In the genomic region with DNA sequence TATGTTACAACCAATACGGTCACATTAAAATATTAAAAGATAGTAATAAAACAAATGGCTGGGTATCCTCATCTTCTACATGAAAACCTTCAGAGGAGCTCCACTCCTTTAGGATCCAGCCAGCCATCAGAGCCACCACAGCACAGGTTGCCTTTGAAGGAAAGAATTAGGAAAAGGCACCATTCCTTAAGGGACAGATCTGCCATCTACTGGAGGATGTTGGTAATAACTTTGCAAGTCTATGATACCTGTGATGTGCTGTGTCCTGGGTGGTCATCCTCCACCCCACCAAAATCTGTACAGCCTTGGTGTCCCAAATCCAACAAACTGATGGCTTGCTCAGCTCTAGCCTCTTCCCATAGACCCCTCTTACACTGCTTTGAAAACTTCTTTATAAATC, we compare ENCODE assay signal across 8 mouse cellular contexts.
DNase-seq lines count a peak whose midpoint lies in the region; ATAC-seq and TF ChIP-seq lines count a peak whose summit lies in the region.

No protein-coding gene starts in this region.

- no peaks in the 10 kb centered on the region for H3K9me3 ChIP-seq in liver, postnatal 0 days (ENCODE audit: low read length)
- H3K9me3 ChIP-seq in liver, embryonic 11.5 days (ENCODE audit: control insufficient read depth, low read length), result no peaks in the 10 kb centered on the region
- H3K9me3 ChIP-seq in embryonic facial prominence, embryonic 14.5 days (ENCODE audit: control insufficient read depth, low read length), result no peaks in the 10 kb centered on the region
- H3K9me3 ChIP-seq in midbrain, embryonic 14.5 days (ENCODE audit: control insufficient read depth, low read length), result no peaks in the 10 kb centered on the region

- H3K27me3 ChIP-seq in liver, postnatal 0 days (ENCODE audit: insufficient read depth, low read length), result no peaks in the 10 kb centered on the region
- H3K27me3 ChIP-seq in liver, embryonic 11.5 days (replicated peaks; ENCODE audit: control insufficient read depth, insufficient read depth, low read length), result no peaks in the 10 kb centered on the region
- H3K27me3 ChIP-seq in embryonic facial prominence, embryonic 14.5 days (replicated peaks; ENCODE audit: control insufficient read depth, insufficient read depth, low read length), result no peaks in the 10 kb centered on the region
- H3K27me3 ChIP-seq in midbrain, embryonic 14.5 days (ENCODE audit: control insufficient read depth, insufficient read depth, low read length), result peaks cover 4% of the 10 kb centered on the region; the same call in 1 of the 2 replicates

- TF ChIP-seq EP300 in liver, postnatal 0 days (IDR thresholded peaks at IDR 0.05; ENCODE audit: low read depth), result no peak

- H3K27ac ChIP-seq in liver, postnatal 0 days (ENCODE audit: low read depth), result no peak overlapping the region
- no peak overlapping the region for H3K27ac ChIP-seq in liver, embryonic 11.5 days (ENCODE audit: low read depth, low read length)
- H3K27ac ChIP-seq in embryonic facial prominence, embryonic 14.5 days (replicated peaks; ENCODE audit: low read depth, low read length), result no peak overlapping the region
- no peak overlapping the region for H3K27ac ChIP-seq in midbrain, embryonic 14.5 days (replicated peaks; ENCODE audit: low read depth, low read length)

- peak; percentile 49 to 76 for DNase-seq in cerebellum, postnatal 10 days
- DNase-seq in cerebellum, adult 11-12 months, result no peak
- DNase-seq in liver, postnatal 0 days, result no peak
- DNase-seq in liver, embryonic 11.5 days (ENCODE audit: low spot score), result no peak
- peak; percentile 21 for DNase-seq in embryonic facial prominence, embryonic 14.5 days (ENCODE audit: low spot score)
- peak; percentile 80 for DNase-seq in midbrain, embryonic 14.5 days
- DNase-seq in gastrocnemius, postnatal 14 days, result no peak
- no peak for DNase-seq in heart, postnatal 36 days

- 59% methylated on average over 1 of the region's 1 CpGs for WGBS in liver, postnatal 0 days (ENCODE audit: insufficient replicate concordance)
- 70% methylated on average over 1 of the region's 1 CpGs for WGBS in liver, embryonic 11.5 days
- WGBS in embryonic facial prominence, embryonic 14.5 days, result 74% methylated on average over 1 of the region's 1 CpGs
- 76% methylated on average over 1 of the region's 1 CpGs for WGBS in midbrain, embryonic 14.5 days

- no peak overlapping the region for H3K4me2 ChIP-seq in liver, postnatal 0 days (ENCODE audit: low read depth, low read length)
- no peak overlapping the region for H3K4me2 ChIP-seq in liver, embryonic 11.5 days
- no peak overlapping the region for H3K4me2 ChIP-seq in embryonic facial prominence, embryonic 14.5 days (ENCODE audit: low read depth, low read length)
- H3K4me2 ChIP-seq in midbrain, embryonic 14.5 days (ENCODE audit: low read length), result no peak overlapping the region

- ATAC-seq in liver, postnatal 0 days, result no peak
- ATAC-seq in liver, embryonic 11.5 days (replicated peaks; ENCODE audit: low FRiP score), result no peak
- no peak for ATAC-seq in embryonic facial prominence, embryonic 14.5 days (ENCODE audit: low read depth)
- peak; percentile 43 for ATAC-seq in midbrain, embryonic 14.5 days (ENCODE audit: low FRiP score, low TSS enrichment)

- peak; percentile 39 for TF ChIP-seq CTCF in liver, postnatal 0 days (IDR thresholded peaks at IDR 0.05; ENCODE audit: low read depth)

- intact Hi-C loops in gastrocnemius, postnatal 14 days (cut with DNase I; ENCODE audit: low total_unique reads), result no loop called here
- intact Hi-C loops in heart, postnatal 36 days (cut with DNase I), result loop anchor here (5.0 kb wide), 1 partner anchor 139 kb away; no protein-coding TSS in a partner anchor

- no peak overlapping the region for H3K4me3 ChIP-seq in liver, postnatal 0 days (ENCODE audit: low read depth, low read length)
- H3K4me3 ChIP-seq in liver, embryonic 11.5 days (ENCODE audit: low read depth, low read length), result no peak overlapping the region
- no peak overlapping the region for H3K4me3 ChIP-seq in embryonic facial prominence, embryonic 14.5 days (ENCODE audit: low read depth, low read length)
- no peak overlapping the region for H3K4me3 ChIP-seq in midbrain, embryonic 14.5 days (replicated peaks; ENCODE audit: low read depth, low read length)

- no peaks in the 10 kb centered on the region for H3K36me3 ChIP-seq in liver, postnatal 0 days (replicated peaks; ENCODE audit: insufficient read depth, low read length)
- H3K36me3 ChIP-seq in liver, embryonic 11.5 days (ENCODE audit: control insufficient read depth, insufficient read depth, low read length), result no peaks in the 10 kb centered on the region
- H3K36me3 ChIP-seq in embryonic facial prominence, embryonic 14.5 days (ENCODE audit: control insufficient read depth, insufficient read depth, low read length), result no peaks in the 10 kb centered on the region
- no peaks in the 10 kb centered on the region for H3K36me3 ChIP-seq in midbrain, embryonic 14.5 days (ENCODE audit: control insufficient read depth, insufficient read depth, low read length)

- no peaks in the 10 kb centered on the region for H3K4me1 ChIP-seq in liver, postnatal 0 days (ENCODE audit: insufficient read depth)
- no peaks in the 10 kb centered on the region for H3K4me1 ChIP-seq in liver, embryonic 11.5 days (replicated peaks; ENCODE audit: control insufficient read depth, insufficient read depth, low read length)
- H3K4me1 ChIP-seq in embryonic facial prominence, embryonic 14.5 days (ENCODE audit: control insufficient read depth, insufficient read depth, low read length), result no peaks in the 10 kb centered on the region
- no peaks in the 10 kb centered on the region for H3K4me1 ChIP-seq in midbrain, embryonic 14.5 days (ENCODE audit: control insufficient read depth, insufficient read depth, low read length)

- no peak overlapping the region for H3K9ac ChIP-seq in liver, postnatal 0 days (replicated peaks)
- H3K9ac ChIP-seq in liver, embryonic 11.5 days (ENCODE audit: low read depth, low read length), result no peak overlapping the region
- no peak overlapping the region for H3K9ac ChIP-seq in embryonic facial prominence, embryonic 14.5 days (ENCODE audit: low read depth, low read length)
- no peak overlapping the region for H3K9ac ChIP-seq in midbrain, embryonic 14.5 days (replicated peaks; ENCODE audit: low read length)

Comparison
In these comparisons a context has a peak if more than half of its experiments do, and no peak if none do; other contexts are left out.
1. DNase-seq: peak in cerebellum, postnatal 10 days (2 of 2), embryonic facial prominence, embryonic 14.5 days (single experiment) and midbrain, embryonic 14.5 days (single experiment); none in cerebellum, adult 11-12 months (single experiment), liver, postnatal 0 days (single experiment), liver, embryonic 11.5 days (single experiment), gastrocnemius, postnatal 14 days (single experiment) and heart, postnatal 36 days (0 of 2).